Mouse (Mus musculus): Measurements from ENCODE around the gene Fgfr2.
A peak's percentile ranks its signal among the peaks of the same experiment; 100 is the strongest.

Fgfr2 gene

DNA sequence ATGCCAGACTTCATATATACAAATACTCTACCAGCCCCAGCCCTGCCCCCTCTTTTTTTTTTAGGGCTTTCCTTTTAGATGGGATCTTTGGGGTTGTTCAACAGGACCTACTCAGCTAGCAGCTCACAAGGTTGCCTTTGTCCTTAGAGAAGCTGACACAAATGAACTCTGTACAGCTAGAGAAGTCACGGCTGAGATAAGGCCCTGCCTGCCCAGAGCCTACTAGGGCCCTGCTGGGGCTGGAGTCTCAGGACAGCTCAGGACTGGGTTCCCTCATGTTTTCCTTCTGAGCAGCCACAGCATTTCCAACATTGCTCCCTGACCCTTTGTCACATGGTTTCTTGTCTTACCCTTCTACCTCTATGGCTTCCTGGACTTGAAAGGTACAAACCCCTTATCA lies 2095.6 kb downstream of the Fgfr2 start:
- DNase-seq: no peak

GRCm38 (mm10) chr7:131024807-131025206 lies 2098.3 kb downstream of the Fgfr2 start:
- DNase-seq: no peak

- no peak for DNase-seq
These were observed 2104.0 kb downstream of the Fgfr2 start for GRCm38 (mm10) chr7:131019181-131019580.

- no peak for DNase-seq
These were observed 2111.2 kb downstream of the Fgfr2 start for GRCm38 (mm10) chr7:131011901-131012300.

DNA sequence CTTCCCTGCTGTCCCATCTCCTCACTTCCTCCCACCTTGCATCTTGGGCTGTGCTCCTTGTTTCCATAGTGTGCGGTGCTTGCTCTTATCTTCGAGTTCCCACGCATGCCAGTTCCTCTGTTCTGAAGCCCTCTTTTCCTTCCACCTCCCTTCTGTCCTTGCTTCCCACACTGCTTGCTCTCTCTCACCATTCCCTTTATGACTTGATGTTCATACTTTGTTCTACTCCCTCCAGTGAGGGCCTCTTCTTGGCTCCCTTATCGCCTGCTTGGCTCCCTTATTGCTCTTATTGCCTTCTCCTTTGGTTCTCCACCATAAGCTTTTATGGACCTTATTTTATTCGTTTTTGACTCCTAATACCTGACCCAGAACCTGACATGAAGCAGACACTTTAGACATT lies 2114.0 kb downstream of the Fgfr2 start:
- no peak for DNase-seq

DNA sequence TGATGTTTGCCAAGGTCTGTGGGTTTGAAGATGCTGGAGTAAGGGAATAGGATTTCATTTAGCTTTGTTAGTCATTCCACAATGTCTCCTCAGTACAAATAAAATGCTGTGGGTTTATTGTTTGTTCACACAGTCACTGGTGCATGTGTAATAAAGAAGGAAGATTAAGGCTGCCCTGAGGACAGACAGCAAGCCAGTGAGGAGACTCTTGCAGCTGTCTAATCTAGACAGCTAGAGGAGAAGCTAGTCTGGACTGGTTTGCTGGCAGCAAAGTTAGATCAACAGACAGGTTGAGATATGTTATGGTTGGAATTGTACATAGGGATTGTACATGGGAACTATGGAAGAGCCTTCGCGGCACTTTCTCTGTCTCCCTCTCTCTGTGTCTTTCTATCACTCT lies 2115.9 kb downstream of the Fgfr2 start:
- no peak for DNase-seq

DNA sequence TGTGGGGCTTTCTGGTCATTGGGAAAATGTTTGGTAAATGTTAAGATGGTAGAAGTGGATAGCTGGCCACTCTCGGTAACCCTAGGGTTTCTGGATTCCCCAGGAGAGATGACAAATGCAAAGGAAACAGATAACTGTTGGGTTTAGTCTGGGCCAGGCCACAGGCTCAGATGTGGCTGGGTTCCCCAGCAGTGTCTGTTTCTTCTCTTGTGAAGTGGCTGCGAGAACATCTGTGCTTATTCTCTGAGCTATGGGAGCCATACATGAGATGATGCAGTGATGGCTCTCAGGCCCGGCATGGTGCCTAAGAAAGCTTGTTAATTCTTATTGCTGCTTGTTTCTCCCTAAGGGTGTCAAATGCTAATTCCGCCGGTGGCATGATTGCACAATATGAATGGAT lies 2119.1 kb downstream of the Fgfr2 start:
- DNase-seq: no peak

- no peak for DNase-seq
These were observed 2121.0 kb downstream of the Fgfr2 start for GRCm38 (mm10) chr7:131001976-131002726.

- no peak for DNase-seq
These were observed 2129.2 kb downstream of the Fgfr2 start for GRCm38 (mm10) chr7:130993907-130994306.

DNA sequence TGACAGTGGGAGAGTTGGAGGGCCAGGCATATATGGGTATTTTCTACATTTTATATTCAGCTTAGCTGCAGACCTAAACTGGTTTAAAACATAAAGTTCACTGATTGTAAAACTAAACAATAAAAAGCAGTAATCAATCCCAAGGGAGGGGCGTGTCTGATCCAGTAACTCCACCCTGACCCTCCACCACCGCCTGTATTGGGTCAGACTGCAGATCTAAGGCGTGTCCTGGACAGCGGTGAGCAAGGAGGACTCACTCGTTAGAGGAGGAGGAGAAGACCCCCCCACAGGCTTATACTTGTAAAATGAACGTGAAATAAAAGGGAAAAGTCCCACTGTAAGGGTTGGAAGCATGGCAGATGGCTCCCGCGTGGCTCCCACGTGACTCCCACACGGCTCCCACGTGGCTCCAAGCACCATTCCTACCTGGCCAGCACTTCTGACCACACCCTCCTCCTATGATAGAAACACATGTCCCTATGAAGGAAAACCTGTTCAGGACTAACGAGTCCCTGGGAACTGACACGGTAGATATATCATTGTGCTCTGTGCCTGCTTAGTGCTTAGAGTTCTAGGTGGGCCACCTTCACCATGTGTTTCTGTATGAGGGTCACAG lies 2131.9 kb downstream of the Fgfr2 start:
- no peak for DNase-seq

- DNase-seq: no peak
These were observed 2133.8 kb downstream of the Fgfr2 start for GRCm38 (mm10) chr7:130989371-130989770.

- no peak for DNase-seq
These were observed 2135.0 kb downstream of the Fgfr2 start for GRCm38 (mm10) chr7:130988146-130988545.

GRCm38 (mm10) chr7:130985716-130986115 lies 2137.4 kb downstream of the Fgfr2 start:
- DNase-seq: no peak

- no peak for DNase-seq
These were observed 2138.0 kb downstream of the Fgfr2 start for GRCm38 (mm10) chr7:130985193-130985592.

DNA sequence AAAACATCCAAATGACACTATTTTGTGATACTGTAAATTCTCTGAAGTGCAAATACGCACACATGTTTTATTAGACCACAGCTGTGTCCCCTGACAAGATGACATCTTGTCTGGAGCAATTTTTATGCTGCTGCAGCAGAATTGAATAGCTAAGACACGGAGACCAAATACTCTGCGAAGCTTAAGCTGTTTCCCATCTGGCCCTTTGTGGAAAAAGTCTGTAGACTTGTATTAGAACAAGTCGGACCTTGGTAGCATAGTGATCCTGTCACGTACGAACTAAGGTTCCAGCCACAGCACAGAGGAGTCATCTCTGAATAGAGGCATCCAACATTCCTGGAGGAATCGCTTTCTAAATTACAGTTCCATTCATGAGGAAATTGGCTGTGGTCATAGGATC lies 2138.9 kb downstream of the Fgfr2 start:
- no peak for DNase-seq

- DNase-seq: no peak
These were observed 2140.3 kb downstream of the Fgfr2 start for GRCm38 (mm10) chr7:130982881-130983280.

GRCm38 (mm10) chr7:130982371-130982770 lies 2140.8 kb downstream of the Fgfr2 start:
- peak; percentile 70 for DNase-seq

DNA sequence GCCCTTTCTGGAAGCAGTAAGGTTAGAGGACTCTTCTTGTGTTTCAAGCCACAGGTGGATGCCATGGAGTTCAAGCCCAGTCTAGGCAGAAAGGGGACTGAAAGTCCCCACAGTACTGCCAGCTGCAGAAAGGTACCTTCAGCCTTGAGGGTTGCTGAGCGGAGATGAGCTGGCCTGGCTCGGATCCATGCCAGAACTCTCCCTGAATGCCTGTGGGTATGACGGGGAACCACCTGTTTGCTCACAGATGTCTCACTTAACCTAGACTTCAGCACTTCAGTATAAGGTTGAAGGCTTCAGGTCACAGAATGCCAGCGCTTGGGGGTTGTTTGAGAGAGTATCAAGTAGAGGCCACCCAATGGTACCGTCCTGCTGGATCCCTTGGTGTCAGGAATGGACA lies 2143.0 kb downstream of the Fgfr2 start:
- DNase-seq: no peak

DNA sequence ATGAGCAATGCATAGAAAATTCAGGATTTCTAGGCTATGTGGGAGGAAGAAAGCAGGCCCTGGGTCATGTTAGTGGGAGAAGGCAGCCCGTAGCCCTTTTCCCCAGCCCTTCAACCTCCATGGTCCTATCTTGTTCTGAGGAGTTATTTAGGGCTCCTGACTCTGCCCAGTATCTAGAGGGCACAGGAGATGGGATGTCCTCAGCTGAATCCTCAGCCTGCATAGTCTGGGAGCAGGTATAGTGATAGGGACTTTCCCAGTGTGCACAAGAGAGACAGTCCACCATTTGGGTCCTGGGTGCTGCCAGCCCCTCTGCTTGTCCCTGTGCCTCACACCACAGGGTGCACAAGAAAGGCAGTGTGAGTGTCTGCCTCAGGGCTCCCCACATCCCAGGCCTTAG lies 2144.6 kb downstream of the Fgfr2 start:
- DNase-seq: no peak

- peak; percentile 90 for DNase-seq
These were observed 2145.2 kb downstream of the Fgfr2 start for GRCm38 (mm10) chr7:130977794-130978521.

GRCm38 (mm10) chr7:130976305-130976935 lies 2146.7 kb downstream of the Fgfr2 start:
- DNase-seq: no peak

DNA sequence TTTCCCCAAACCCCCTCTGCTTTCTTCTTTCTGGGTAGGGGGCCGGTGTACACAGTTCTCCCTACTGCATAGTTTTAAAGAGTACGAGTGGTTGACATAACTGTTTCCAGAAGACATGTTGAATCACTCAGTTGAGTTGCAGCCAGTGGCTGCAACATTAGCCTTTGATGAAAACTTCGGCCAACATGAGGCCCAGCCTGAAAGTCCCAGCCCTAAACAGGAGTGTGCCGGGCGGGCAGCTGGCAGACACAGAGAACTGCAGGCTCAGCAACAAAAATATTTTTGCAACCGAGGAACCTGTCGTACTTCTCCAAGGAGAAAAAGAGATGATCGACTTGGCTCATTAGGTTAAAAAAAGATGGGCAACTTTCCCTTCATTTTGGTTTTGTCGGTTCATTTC lies 2150.4 kb downstream of the Fgfr2 start:
- DNase-seq: no peak

DNA sequence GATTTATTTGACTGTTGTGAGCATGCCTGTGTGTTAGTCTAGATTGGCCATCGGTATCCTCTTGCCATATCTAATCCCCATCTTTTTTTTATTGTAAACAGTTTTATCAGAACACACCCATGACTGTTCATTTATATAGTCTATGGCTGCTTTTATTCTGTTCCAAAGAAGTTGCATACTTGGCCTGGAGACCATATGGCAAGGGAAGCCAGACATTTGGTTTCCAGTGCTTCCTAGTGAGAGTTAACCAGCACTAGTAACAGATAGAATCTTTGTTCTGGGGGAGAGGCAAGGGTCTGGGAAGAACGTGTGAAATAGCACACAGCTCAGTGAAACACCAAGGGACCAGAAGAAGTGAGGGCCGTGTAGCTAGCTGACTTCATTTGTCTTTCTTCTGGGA lies 2153.6 kb downstream of the Fgfr2 start:
- no peak for DNase-seq

DNA sequence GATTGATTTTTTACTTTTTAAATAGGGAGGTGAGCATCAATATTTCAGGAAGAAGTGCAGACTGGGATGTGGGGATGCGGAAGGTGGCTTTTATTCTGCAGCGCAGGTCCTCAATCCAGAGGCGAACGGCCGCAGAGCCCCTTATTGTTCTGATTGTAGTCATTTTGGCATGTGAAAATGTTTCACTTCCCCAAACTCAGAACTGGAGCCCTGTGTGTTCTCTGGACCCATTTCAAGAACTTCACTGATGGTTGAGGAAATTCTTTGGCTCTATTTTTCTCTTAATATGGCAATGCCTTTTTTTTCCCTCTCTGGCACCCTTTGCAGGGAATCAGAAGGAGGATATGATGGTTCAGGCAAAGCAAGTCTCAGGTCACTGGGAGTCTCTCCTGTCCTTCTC lies 2154.1 kb downstream of the Fgfr2 start:
- no peak for DNase-seq
